Mouse (Mus musculus): Measurements from ENCODE around the gene Ipo9. TPM values are rescaled to one million over a fixed set of nuclear protein-coding genes. Genes with fewer than 3 reads are reported as not detected.

Ipo9 gene
- polyA plus RNA-seq (2016; fragmentation: Nextera tagmentation; extraction: Ambion mirVana): 185 and 188 TPM in 2 replicates

- H3K36me3 ChIP-seq: peaks cover 21% of the 10 kb centered on the region
- under 1% methylated on average over 65 of the region's 65 CpGs for WGBS
- peak within 1 kb of the TSS; percentile 94 for H3K9ac ChIP-seq (replicated peaks)
- H3K27me3 ChIP-seq: no peaks in the 10 kb centered on the region
- H3K4me3 ChIP-seq (replicated peaks): peak within 1 kb of the TSS; percentile 89
- no peaks in the 10 kb centered on the region for H3K9me3 ChIP-seq
- peak; percentile 88 for ATAC-seq (ENCODE audit: insufficient number of reproducible peaks, insufficient read depth, low FRiP score, low TSS enrichment, low read depth)
- peaks cover 46% of the 10 kb centered on the region for H3K4me1 ChIP-seq (replicated peaks)
- H3K4me2 ChIP-seq: peak within 1 kb of the TSS; percentile 76
- peak within 1 kb of the TSS; percentile 90 for H3K27ac ChIP-seq
Measured at GRCm38 (mm10) chr1:135429901-135430668, at the start of gene Ipo9. Ipo9 (minus strand) TSS chr1:135430499.

- H3K27me3 ChIP-seq: no peaks in the 10 kb centered on the region
- H3K4me3 ChIP-seq (replicated peaks): no peak overlapping the region
- no peaks in the 10 kb centered on the region for H3K9me3 ChIP-seq
- peaks cover 18% of the 10 kb centered on the region for H3K36me3 ChIP-seq
- no peak overlapping the region for H3K9ac ChIP-seq (replicated peaks)
- peaks cover 18% of the 10 kb centered on the region for H3K4me1 ChIP-seq (replicated peaks)
- H3K4me2 ChIP-seq: no peak overlapping the region
- 93% methylated on average over 7 of the region's 7 CpGs for whole genome bisulfite sequencing
- ATAC-seq (ENCODE audit: insufficient number of reproducible peaks, insufficient read depth, low FRiP score, low TSS enrichment, low read depth): no peak
- H3K27ac ChIP-seq: no peak overlapping the region
Measured at GRCm38 (mm10) chr1:135475571-135475895, 45.2 kb upstream of the Ipo9 start.

- no peak for ATAC-seq (ENCODE audit: insufficient number of reproducible peaks, insufficient read depth, low FRiP score, low TSS enrichment, low read depth)
- Histone ChIP-seq H3K4me3 (replicated peaks) (no peak overlapping the region), H3K4me2 (no peak overlapping the region), H3K27ac (no peak overlapping the region), H3K36me3 (peaks cover 23% of the 10 kb centered on the region), H3K4me1 (replicated peaks) (peaks cover 18% of the 10 kb centered on the region), H3K27me3 (no peaks in the 10 kb centered on the region), H3K9me3 (no peaks in the 10 kb centered on the region), H3K9ac (replicated peaks) (no peak overlapping the region)
- WGBS: 57% methylated on average over 15 of the region's 15 CpGs
Measured at GRCm38 (mm10) chr1:135474861-135475570, 44.7 kb upstream of the Ipo9 start.

- Histone ChIP-seq H3K9me3 (no peaks in the 10 kb centered on the region), H3K4me1 (replicated peaks) (peaks cover 18% of the 10 kb centered on the region), H3K36me3 (peaks cover 45% of the 10 kb centered on the region), H3K9ac (replicated peaks) (no peak overlapping the region), H3K4me3 (replicated peaks) (no peak overlapping the region), H3K4me2 (no peak overlapping the region), H3K27ac (no peak overlapping the region), H3K27me3 (no peaks in the 10 kb centered on the region)
- 74% methylated on average over 5 of the region's 5 CpGs for WGBS
- no peak for ATAC-seq (ENCODE audit: insufficient number of reproducible peaks, insufficient read depth, low FRiP score, low TSS enrichment, low read depth)
Measured at GRCm38 (mm10) chr1:135472536-135472935, 42.2 kb upstream of the Ipo9 start.

- Histone ChIP-seq H3K9ac (replicated peaks) (no peak overlapping the region), H3K27me3 (no peaks in the 10 kb centered on the region), H3K36me3 (peaks cover 53% of the 10 kb centered on the region), H3K4me2 (no peak overlapping the region), H3K4me1 (replicated peaks) (peaks cover 18% of the 10 kb centered on the region), H3K9me3 (no peaks in the 10 kb centered on the region), H3K27ac (no peak overlapping the region), H3K4me3 (replicated peaks) (no peak overlapping the region)
- WGBS: 82% methylated on average over 5 of the region's 5 CpGs
- ATAC-seq (ENCODE audit: insufficient number of reproducible peaks, insufficient read depth, low FRiP score, low TSS enrichment, low read depth): no peak
Measured at GRCm38 (mm10) chr1:135471742-135472141, 41.4 kb upstream of the Ipo9 start.

GRCm38 (mm10) chr1:135470546-135470945 is 40.2 kb upstream of the Ipo9 start:
- Histone ChIP-seq H3K27me3 (no peaks in the 10 kb centered on the region), H3K4me2 (no peak overlapping the region), H3K4me3 (replicated peaks) (no peak overlapping the region), H3K27ac (no peak overlapping the region), H3K9me3 (no peaks in the 10 kb centered on the region), H3K36me3 (peaks cover 64% of the 10 kb centered on the region), H3K4me1 (replicated peaks) (peaks cover 16% of the 10 kb centered on the region), H3K9ac (replicated peaks) (no peak overlapping the region)
- 95% methylated on average over 13 of the region's 13 CpGs for WGBS
- ATAC-seq (ENCODE audit: insufficient number of reproducible peaks, insufficient read depth, low FRiP score, low TSS enrichment, low read depth): no peak

GRCm38 (mm10) chr1:135467462-135467861 is 37.2 kb upstream of the Ipo9 start:
- H3K27me3 ChIP-seq: no peaks in the 10 kb centered on the region
- H3K36me3 ChIP-seq: peaks cover 90% of the 10 kb centered on the region
- H3K4me3 ChIP-seq (replicated peaks): no peak overlapping the region
- no peak for ATAC-seq (ENCODE audit: insufficient number of reproducible peaks, insufficient read depth, low FRiP score, low TSS enrichment, low read depth)
- peaks cover 6% of the 10 kb centered on the region for H3K4me1 ChIP-seq (replicated peaks)
- no peak overlapping the region for H3K9ac ChIP-seq (replicated peaks)
- 90% methylated on average over 5 of the region's 5 CpGs for WGBS
- no peak overlapping the region for H3K4me2 ChIP-seq
- no peak overlapping the region for H3K27ac ChIP-seq
- no peaks in the 10 kb centered on the region for H3K9me3 ChIP-seq

GRCm38 (mm10) chr1:135466935-135467334 is 36.6 kb upstream of the Ipo9 start:
- Histone ChIP-seq H3K4me3 (replicated peaks) (no peak overlapping the region), H3K9me3 (no peaks in the 10 kb centered on the region), H3K36me3 (peaks cover 87% of the 10 kb centered on the region), H3K4me2 (no peak overlapping the region), H3K4me1 (replicated peaks) (peaks cover 1% of the 10 kb centered on the region; the same call in 1 of the 2 replicates), H3K9ac (replicated peaks) (no peak overlapping the region), H3K27me3 (no peaks in the 10 kb centered on the region), H3K27ac (no peak overlapping the region)
- WGBS: 68% methylated on average over 3 of the region's 3 CpGs
- ATAC-seq (ENCODE audit: insufficient number of reproducible peaks, insufficient read depth, low FRiP score, low TSS enrichment, low read depth): no peak

- H3K4me1 ChIP-seq (replicated peaks): no peaks in the 10 kb centered on the region
- no peaks in the 10 kb centered on the region for H3K9me3 ChIP-seq
- no peak overlapping the region for H3K9ac ChIP-seq (replicated peaks)
- no peak overlapping the region for H3K27ac ChIP-seq
- ATAC-seq (ENCODE audit: insufficient number of reproducible peaks, insufficient read depth, low FRiP score, low TSS enrichment, low read depth): no peak
- peaks cover 80% of the 10 kb centered on the region for H3K36me3 ChIP-seq
- no peak overlapping the region for H3K4me3 ChIP-seq (replicated peaks)
- WGBS: 91% methylated on average over 19 of the region's 19 CpGs
- H3K27me3 ChIP-seq: no peaks in the 10 kb centered on the region
- no peak overlapping the region for H3K4me2 ChIP-seq
Measured at GRCm38 (mm10) chr1:135465734-135466133, 35.4 kb upstream of the Ipo9 start.

- no peak overlapping the region for H3K9ac ChIP-seq (replicated peaks)
- H3K4me3 ChIP-seq (replicated peaks): no peak overlapping the region
- peaks cover 83% of the 10 kb centered on the region for H3K36me3 ChIP-seq
- H3K9me3 ChIP-seq: no peaks in the 10 kb centered on the region
- WGBS: 74% methylated on average over 8 of the region's 8 CpGs
- ATAC-seq (ENCODE audit: insufficient number of reproducible peaks, insufficient read depth, low FRiP score, low TSS enrichment, low read depth): no peak
- no peak overlapping the region for H3K27ac ChIP-seq
- no peaks in the 10 kb centered on the region for H3K27me3 ChIP-seq
- no peaks in the 10 kb centered on the region for H3K4me1 ChIP-seq (replicated peaks)
- H3K4me2 ChIP-seq: no peak overlapping the region
Measured at GRCm38 (mm10) chr1:135462736-135463135, 32.4 kb upstream of the Ipo9 start.

GRCm38 (mm10) chr1:135462304-135462703 is 32.0 kb upstream of the Ipo9 start:
- Histone ChIP-seq H3K27ac (no peak overlapping the region), H3K9me3 (no peaks in the 10 kb centered on the region), H3K27me3 (no peaks in the 10 kb centered on the region), H3K4me3 (replicated peaks) (no peak overlapping the region), H3K36me3 (peaks cover 81% of the 10 kb centered on the region), H3K4me1 (replicated peaks) (no peaks in the 10 kb centered on the region), H3K4me2 (no peak overlapping the region), H3K9ac (replicated peaks) (no peak overlapping the region)
- 81% methylated on average over 4 of the region's 4 CpGs for WGBS
- no peak for ATAC-seq (ENCODE audit: insufficient number of reproducible peaks, insufficient read depth, low FRiP score, low TSS enrichment, low read depth)

All from limb, embryonic 12.5 days (tissue).